Mouse (Mus musculus) liver, embryonic 18 days (tissue): ENCODE measurements around the gene Sh3tc1. TPM values are rescaled to one million over a fixed set of nuclear protein-coding genes. Genes with fewer than 3 reads are reported as not detected.

Experiments
- polyA plus RNA-seq: library from polyadenylated mRNA; depleted of rRNA; stranded (reverse); fragments of >200 nt; gene quantifications from 2 replicates; pipeline ENCODE4 v1.2.3, GENCODE M21; 2012; rRNA removed

The Sh3tc1 gene
- 1.6 and 1.7 TPM in 2 replicates for polyA plus RNA-seq

DNA sequence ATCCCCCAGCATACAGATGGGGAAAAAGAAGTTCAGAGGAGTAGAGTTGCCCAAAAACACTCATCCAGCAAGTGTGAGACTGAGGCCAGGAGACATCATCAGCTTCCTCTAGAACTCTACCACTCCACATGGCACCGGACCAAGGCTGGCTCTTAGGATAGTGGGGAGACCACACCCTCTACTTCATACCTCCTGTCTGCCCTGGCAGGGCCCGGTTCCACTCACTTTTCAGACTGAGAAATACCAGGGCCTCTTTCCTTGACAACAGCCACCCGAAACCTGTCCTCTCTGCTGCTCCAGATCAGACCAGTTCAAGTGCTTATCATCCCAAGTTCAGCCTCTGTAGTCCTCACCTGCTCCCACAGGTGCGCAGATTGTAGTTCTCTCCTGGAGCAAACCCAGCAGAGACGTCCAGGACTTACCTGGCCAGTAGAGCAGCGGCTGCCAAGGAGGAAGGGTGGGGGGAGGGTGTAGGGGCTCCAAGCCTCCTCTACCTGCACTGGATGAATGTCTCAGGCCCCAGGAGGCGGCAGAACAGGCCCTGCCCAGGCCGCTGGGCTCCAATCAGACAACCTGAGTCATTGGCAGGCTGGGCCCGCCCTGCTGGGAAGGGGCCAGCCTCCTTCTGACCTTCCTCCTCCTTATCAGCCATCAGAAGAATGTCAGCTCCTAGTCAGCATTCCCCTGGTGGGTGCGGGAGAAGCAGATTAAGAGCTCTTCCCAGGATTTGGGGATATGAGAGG lies at the start of gene Sh3tc1:
Gene Sh3tc1 (minus strand): TSS at position 452 of the 743 bp plus-strand sequence.

GRCm38 (mm10) chr5:35757639-35758001 lies 17.8 kb upstream of the Sh3tc1 start, which contains the start of gene Ablim2:
TSS of gene Ablim2 (plus strand) at chr5:35757880.

GRCm38 (mm10) chr5:35679256-35680155 lies 60.3 kb downstream of the Sh3tc1 start, which contains the start of gene Htra3:
TSS of gene Htra3 (minus strand) at chr5:35679782.

Other genes starting within 250 kb of the Sh3tc1 start
- 1.3 and 1.9 TPM in 2 replicates for gene Cpz, start 214.3 kb downstream of the Sh3tc1 start, polyA plus RNA-seq
- gene Trmt44, start 164.9 kb downstream of the Sh3tc1 start, polyA plus RNA-seq, result 1.6 and 1.7 TPM in 2 replicates
- gene Acox3, start 156.9 kb downstream of the Sh3tc1 start, polyA plus RNA-seq, result 6.1 and 7.3 TPM in 2 replicates
- 1.2 and 1.4 TPM in 2 replicates for gene Htra3, start 60.2 kb downstream of the Sh3tc1 start, polyA plus RNA-seq
- gene Ablim2, start 17.9 kb upstream of the Sh3tc1 start, polyA plus RNA-seq, result 0.51 and 0.54 TPM in 2 replicates
- 0.85 and 0.89 TPM in 2 replicates for gene Afap1, start 153.3 kb upstream of the Sh3tc1 start, polyA plus RNA-seq